ENCODE assay signal across 14 mouse cellular contexts in genomic region chr9:108686475-108686887, GRCm38 (mm10). TPM values are rescaled to one million over a fixed set of nuclear protein-coding genes. Genes with fewer than 3 reads are reported as not detected.
DNase-seq lines count a peak whose midpoint lies in the region; ATAC-seq and TF ChIP-seq lines count a peak whose summit lies in the region.
"Had no signal": no experiment of that assay in that cellular context is flagged by ENCODE, and none has a peak within 500 bp of the region (broad histone marks: within the 10 kb centered on the region; RNA-seq: fewer than 3 reads in every experiment).

No protein-coding gene starts in this region.

- 38% methylated on average over 4 of the region's 4 CpGs for WGBS in midbrain, embryonic 11.5 days
- 13% methylated on average over 4 of the region's 4 CpGs for WGBS in midbrain, embryonic 15.5 days
- 57% methylated on average over 4 of the region's 4 CpGs for WGBS in lung, adult 2 months

- TF ChIP-seq CTCF in lung, adult 2 months (IDR thresholded peaks at IDR 0.05; ENCODE audit: insufficient read depth, low read length), result no peak

- peak; percentile 60 for ATAC-seq in midbrain, embryonic 11.5 days (ENCODE audit: low FRiP score)
- no peak for ATAC-seq in midbrain, embryonic 15.5 days (replicated peaks)

- DNase-seq in cerebellum, postnatal 14 days, result peak; percentile 28 to 41
- no peak for DNase-seq in cerebellum, postnatal 4 days (ENCODE audit: low spot score in 2 of 2)
- DNase-seq in midbrain, embryonic 11.5 days (ENCODE audit: low spot score, missing footprints), result no peak
- peak; percentile 33 for DNase-seq in lung, adult 2 months
- DNase-seq in skeletal muscle tissue, adult 2 months (ENCODE audit: low read depth, low spot score), result peak; percentile 73
- no peak for DNase-seq in layer of hippocampus, adult 18-20 months (ENCODE audit: low spot score in 2 of 2)
- no peak for DNase-seq in kidney, postnatal 14 days
- DNase-seq: adrenal gland, postnatal 36 days; heart, adult 18-20 months; kidney, adult 8-10 months; liver had no signal

- no peak overlapping the region for H3K4me2 ChIP-seq in midbrain, embryonic 11.5 days
- H3K4me2 ChIP-seq in midbrain, embryonic 15.5 days, result no peak overlapping the region
- H3K4me2 ChIP-seq: embryonic facial prominence, embryonic 13.5 days had no signal

- peak overlapping the region; percentile 16; the same call in 1 of the 2 replicates for H3K27ac ChIP-seq in midbrain, embryonic 11.5 days (ENCODE audit: low read depth, low read length)
- no peak overlapping the region for H3K27ac ChIP-seq in midbrain, embryonic 15.5 days
- H3K27ac ChIP-seq: embryonic facial prominence, embryonic 13.5 days; stomach, postnatal 0 days had no signal

- H3K4me3 ChIP-seq in midbrain, embryonic 11.5 days (ENCODE audit: low read depth, low read length), result no peak overlapping the region
- H3K4me3 ChIP-seq in midbrain, embryonic 15.5 days, result no peak overlapping the region
- H3K4me3 ChIP-seq in lung, adult 2 months (replicated peaks; ENCODE audit: extremely low read depth, low read depth, low read length), result no peak overlapping the region
- H3K4me3 ChIP-seq: embryonic facial prominence, embryonic 13.5 days had no signal

- H3K9ac ChIP-seq in midbrain, embryonic 11.5 days (ENCODE audit: low read length), result no peak overlapping the region
- H3K9ac ChIP-seq in midbrain, embryonic 15.5 days, result no peak overlapping the region
- H3K9ac ChIP-seq: embryonic facial prominence, embryonic 13.5 days had no signal

- H3K27me3 ChIP-seq in midbrain, embryonic 11.5 days (ENCODE audit: control insufficient read depth, insufficient read depth, low read length), result peaks cover 3% of the 10 kb centered on the region; the same call in 1 of the 2 replicates
- no peaks in the 10 kb centered on the region for H3K27me3 ChIP-seq in midbrain, embryonic 15.5 days (replicated peaks)
- H3K27me3 ChIP-seq: embryonic facial prominence, embryonic 13.5 days had no signal

- TF ChIP-seq POLR2A in lung, adult 2 months (IDR thresholded peaks at IDR 0.05; ENCODE audit: borderline replicate concordance, extremely low read depth, low read depth, low read length), result no peak

- peaks cover 28% of the 10 kb centered on the region for H3K4me1 ChIP-seq in midbrain, embryonic 11.5 days (ENCODE audit: control insufficient read depth, insufficient read depth, low read length)
- H3K4me1 ChIP-seq in midbrain, embryonic 15.5 days, result peaks cover 22% of the 10 kb centered on the region
- peaks cover under 1% of the 10 kb centered on the region; the same call in 1 of the 2 replicates for H3K4me1 ChIP-seq in lung, adult 2 months (ENCODE audit: control insufficient read depth, insufficient read depth, low read length)

- H3K9me3 ChIP-seq in midbrain, embryonic 11.5 days (ENCODE audit: control insufficient read depth, low read length), result no peaks in the 10 kb centered on the region
- H3K9me3 ChIP-seq in midbrain, embryonic 15.5 days, result no peaks in the 10 kb centered on the region
- H3K9me3 ChIP-seq: embryonic facial prominence, embryonic 13.5 days had no signal

- no peaks in the 10 kb centered on the region for H3K36me3 ChIP-seq in midbrain, embryonic 11.5 days (ENCODE audit: control insufficient read depth, insufficient read depth, low read length)
- H3K36me3 ChIP-seq in midbrain, embryonic 15.5 days (replicated peaks), result 0 out of 2 replicates have a peak, but pooled peaks cover 5% of the 10 kb centered on the region

RNA-seq across cellular contexts. Expression of gene Prkar2a, which starts 2.6 kb away (rescaled TPM):
- polyA plus RNA-seq in midbrain, embryonic 11.5 days (2014; fragmentation: Nextera tagmentation; extraction: Ambion mirVana), result 58.0 and 58.2 TPM in 2 replicates
- 67.7 and 68.4 TPM in 2 replicates for polyA plus RNA-seq in midbrain, embryonic 15.5 days (2015; fragmentation: Nextera tagmentation; extraction: Ambion mirVana)
- polyA plus RNA-seq in lung, adult 2 months (2012; rRNA removed), result 22.3 and 26.1 TPM in 2 replicates
- total RNA-seq in layer of hippocampus, adult 18-20 months (2021), result 10 to 100 TPM; 44.8 to 49.0 TPM

RNA-seq across cellular contexts. Expression of gene Slc25a20, which starts 24.6 kb away (rescaled TPM):
- polyA plus RNA-seq in midbrain, embryonic 11.5 days (2014; fragmentation: Nextera tagmentation; extraction: Ambion mirVana), result 31.2 and 33.3 TPM in 2 replicates
- 43.2 and 45.1 TPM in 2 replicates for polyA plus RNA-seq in midbrain, embryonic 15.5 days (2015; fragmentation: Nextera tagmentation; extraction: Ambion mirVana)
- 22.3 and 24.4 TPM in 2 replicates for polyA plus RNA-seq in lung, adult 2 months (2012; rRNA removed)
- total RNA-seq in layer of hippocampus, adult 18-20 months (2021), result 10 to 100 TPM; 14.4 to 16.7 TPM

RNA-seq across cellular contexts. Expression of gene Arih2, which starts 37.3 kb away (rescaled TPM):
- polyA plus RNA-seq in midbrain, embryonic 11.5 days (2014; fragmentation: Nextera tagmentation; extraction: Ambion mirVana), result 46.9 and 50.9 TPM in 2 replicates
- 51.7 and 53.3 TPM in 2 replicates for polyA plus RNA-seq in midbrain, embryonic 15.5 days (2015; fragmentation: Nextera tagmentation; extraction: Ambion mirVana)
- 24.6 and 35.4 TPM in 2 replicates for polyA plus RNA-seq in lung, adult 2 months (2012; rRNA removed)
- total RNA-seq in layer of hippocampus, adult 18-20 months (2021), result 10 to 100 TPM; 48.7 to 59.4 TPM

Comparison
In these comparisons a context has a peak if more than half of its experiments do, and no peak if none do; other contexts are left out.
1. DNase-seq: peak in cerebellum, postnatal 14 days (2 of 2), lung, adult 2 months (single experiment) and skeletal muscle tissue, adult 2 months (single experiment); none in cerebellum, postnatal 4 days (0 of 2), midbrain, embryonic 11.5 days (single experiment), layer of hippocampus, adult 18-20 months (0 of 2) and kidney, postnatal 14 days (single experiment).